Mouse (Mus musculus): ENCODE measurements around the gene Rbm12. TPM values are rescaled to one million over a fixed set of nuclear protein-coding genes. Genes with fewer than 3 reads are reported as not detected.
A peak's percentile ranks its signal among the peaks of the same experiment; 100 is the strongest.

The Rbm12 gene
- polyA plus RNA-seq, 1 experiment from 2014 or later = 24.4 TPM

DNA sequence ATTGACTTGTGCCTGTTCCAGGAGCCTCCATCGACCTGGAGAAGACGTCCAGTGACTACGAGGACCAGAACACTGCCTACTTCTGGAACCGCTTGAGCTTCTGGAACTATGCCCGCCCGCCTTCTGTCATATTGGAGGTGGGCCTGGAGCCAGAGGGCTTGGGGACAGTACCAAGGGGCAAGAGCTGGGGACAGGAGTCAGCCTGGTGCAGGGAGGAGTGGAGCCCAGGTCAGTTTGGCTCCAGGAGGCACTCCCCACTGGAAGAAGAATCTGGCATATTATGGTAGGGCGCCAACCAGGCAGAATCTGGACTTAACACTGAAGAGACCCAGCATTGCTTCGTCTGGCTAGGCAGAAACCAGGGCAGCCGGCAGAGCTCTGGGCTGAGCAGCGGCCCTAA lies 43.9 kb downstream of the Rbm12 start:
- peaks cover 9% of the 10 kb centered on the region; the same call in 1 of the 2 replicates for H3K4me1 ChIP-seq (replicated peaks; ENCODE audit: control insufficient read depth, insufficient read depth, low read length)
- no peaks in the 10 kb centered on the region for H3K9me3 ChIP-seq (ENCODE audit: control insufficient read depth, low read length)
- no peaks in the 10 kb centered on the region for H3K27me3 ChIP-seq (ENCODE audit: control insufficient read depth, insufficient read depth, low read length)
- 93% methylated on average over 10 of the region's 10 CpGs for WGBS
- H3K27ac ChIP-seq = no peak overlapping the region
- DNase-seq (ENCODE audit: low spot score) (no peak), ATAC-seq (ENCODE audit: low FRiP score) (no peak)
- H3K9ac ChIP-seq = no peak overlapping the region
- no peak overlapping the region for H3K4me3 ChIP-seq (replicated peaks; ENCODE audit: low read length)
- H3K36me3 ChIP-seq (replicated peaks; ENCODE audit: control insufficient read depth, insufficient read depth) = peaks cover 46% of the 10 kb centered on the region
- no peak overlapping the region for H3K4me2 ChIP-seq (replicated peaks)

DNA sequence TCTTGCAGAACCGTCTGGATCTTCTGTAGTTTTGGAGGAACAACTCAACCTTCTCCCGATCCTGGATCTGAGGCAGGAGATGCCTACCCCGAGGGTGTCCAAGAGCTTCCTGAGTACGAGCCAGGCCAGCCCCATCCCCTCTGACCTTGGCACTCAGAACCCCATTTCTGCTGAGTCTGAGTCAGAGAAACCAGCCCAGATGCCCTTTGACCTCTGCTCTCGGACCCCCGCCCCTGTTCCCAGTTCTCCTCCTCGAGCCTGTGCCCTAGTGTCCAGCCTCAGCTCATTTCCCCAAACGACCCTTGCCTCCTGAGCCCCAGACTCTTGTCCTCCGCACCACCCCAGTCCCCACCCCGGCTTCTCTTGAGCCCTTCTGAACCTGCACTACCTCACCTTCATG lies 45.7 kb downstream of the Rbm12 start:
- ATAC-seq (ENCODE audit: low FRiP score) (peak; percentile 17; the same call in 1 of the 2 replicates), DNase-seq (ENCODE audit: low spot score) (no peak)
- Histone ChIP-seq H3K9ac (peak overlapping the region; percentile 79), H3K36me3 (replicated peaks; ENCODE audit: control insufficient read depth, insufficient read depth) (peaks cover 29% of the 10 kb centered on the region), H3K4me3 (replicated peaks; ENCODE audit: low read length) (peak overlapping the region; percentile 64), H3K4me1 (replicated peaks; ENCODE audit: control insufficient read depth, insufficient read depth, low read length) (peaks cover 9% of the 10 kb centered on the region; the same call in 1 of the 2 replicates), H3K4me2 (replicated peaks) (peak overlapping the region; percentile 96), H3K27ac (no peak overlapping the region), H3K9me3 (ENCODE audit: control insufficient read depth, low read length) (no peaks in the 10 kb centered on the region), H3K27me3 (ENCODE audit: control insufficient read depth, insufficient read depth, low read length) (no peaks in the 10 kb centered on the region)
- 38% methylated on average over 10 of the region's 10 CpGs for WGBS

DNA sequence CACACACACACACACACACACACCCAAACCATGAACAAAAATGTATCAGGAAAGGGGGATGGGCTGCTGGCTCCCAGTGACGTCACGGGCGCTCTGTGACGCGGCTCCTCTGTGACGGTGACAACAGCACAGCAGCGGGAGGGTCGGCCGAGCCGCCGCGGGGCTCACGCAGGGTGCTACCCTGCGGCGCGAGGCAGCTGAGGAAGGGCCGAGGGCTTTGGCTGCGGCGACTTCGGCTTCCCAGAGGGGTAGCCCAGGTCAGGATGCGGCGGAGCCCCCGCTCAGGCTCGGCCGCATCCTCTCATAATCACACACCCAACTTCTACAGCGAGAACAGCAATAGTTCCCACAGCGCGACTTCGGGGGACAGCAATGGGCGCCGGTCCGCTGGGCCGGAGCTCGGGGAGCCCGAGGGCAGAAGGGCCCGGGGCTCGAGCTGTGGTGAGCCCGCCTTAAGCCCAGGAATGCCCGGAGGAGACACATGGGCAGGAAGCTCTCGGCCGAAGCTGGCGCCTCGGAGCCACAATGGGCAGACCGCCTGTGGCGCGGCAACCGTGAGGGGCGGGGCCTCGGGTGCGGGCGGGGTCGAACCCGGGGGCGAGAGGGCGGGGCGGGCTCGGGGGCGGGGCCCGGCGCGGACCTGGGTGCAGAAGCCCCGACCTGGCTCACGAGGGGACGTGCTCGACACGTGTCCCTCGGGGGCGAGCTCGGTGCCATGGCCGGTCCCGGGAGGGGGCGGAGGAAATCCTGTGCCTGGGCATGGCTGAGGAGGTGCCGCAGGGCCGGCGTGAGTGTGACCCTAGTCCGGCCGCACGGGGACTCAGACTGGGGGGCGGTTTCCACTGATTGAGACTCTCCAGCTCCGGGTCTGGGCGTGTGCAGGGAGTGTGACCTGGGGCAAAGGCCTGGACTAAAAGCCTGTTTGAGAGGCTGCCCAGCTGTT lies 46.4 kb downstream of the Rbm12 start, which contains the start of gene Spag4:
Gene Spag4, plus strand, starts transcription at position 77 of the 943 bp plus-strand sequence.
- H3K4me2 ChIP-seq (replicated peaks) = peak within 1 kb of the TSS; percentile 96
- under 1% methylated on average over 80 of the region's 81 CpGs for WGBS
- peaks cover 22% of the 10 kb centered on the region for H3K36me3 ChIP-seq (replicated peaks; ENCODE audit: control insufficient read depth, insufficient read depth)
- ATAC-seq (ENCODE audit: low FRiP score) = peak; percentile 78
- peaks cover 9% of the 10 kb centered on the region; the same call in 1 of the 2 replicates for H3K4me1 ChIP-seq (replicated peaks; ENCODE audit: control insufficient read depth, insufficient read depth, low read length)
- H3K27ac ChIP-seq = peak within 1 kb of the TSS; percentile 73
- H3K9me3 ChIP-seq (ENCODE audit: control insufficient read depth, low read length) = no peaks in the 10 kb centered on the region
- peak within 1 kb of the TSS; percentile 64 for H3K4me3 ChIP-seq (replicated peaks; ENCODE audit: low read length)
- peak within 1 kb of the TSS; percentile 79 for H3K9ac ChIP-seq
- DNase-seq (ENCODE audit: low spot score) = peak; percentile 78
- no peaks in the 10 kb centered on the region for H3K27me3 ChIP-seq (ENCODE audit: control insufficient read depth, insufficient read depth, low read length)

DNA sequence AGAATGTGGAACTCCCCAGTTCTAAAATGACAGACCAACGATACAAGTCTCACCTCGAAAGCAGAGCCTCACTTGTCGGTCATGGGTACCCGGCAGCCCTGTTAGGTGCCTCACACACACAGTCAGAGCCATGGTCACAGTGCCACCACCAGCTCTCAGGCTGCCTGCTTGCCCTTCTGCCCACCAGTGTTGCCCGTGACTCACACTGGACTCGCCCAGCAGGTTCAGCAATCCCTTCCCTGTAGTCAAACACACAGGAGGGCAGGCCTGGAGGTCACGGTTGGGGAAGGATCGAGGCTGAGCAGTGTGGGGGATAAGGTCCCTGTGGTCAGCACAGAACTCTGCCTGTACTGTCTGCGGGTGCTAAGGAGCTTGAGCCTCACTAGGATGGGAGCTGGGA lies 59.0 kb downstream of the Rbm12 start, which contains the start of gene Fer1l4:
Gene Fer1l4, minus strand, starts transcription at position 132 of the 400 bp plus-strand sequence.
- Histone ChIP-seq H3K4me2 (replicated peaks) (no peak within 1 kb of the TSS), H3K36me3 (replicated peaks; ENCODE audit: control insufficient read depth, insufficient read depth) (no peaks in the 10 kb centered on the region), H3K27ac (no peak within 1 kb of the TSS), H3K4me1 (replicated peaks; ENCODE audit: control insufficient read depth, insufficient read depth, low read length) (no peaks in the 10 kb centered on the region), H3K4me3 (replicated peaks; ENCODE audit: low read length) (no peak within 1 kb of the TSS), H3K27me3 (ENCODE audit: control insufficient read depth, insufficient read depth, low read length) (no peaks in the 10 kb centered on the region), H3K9me3 (ENCODE audit: control insufficient read depth, low read length) (no peaks in the 10 kb centered on the region), H3K9ac (no peak within 1 kb of the TSS)
- DNase-seq (ENCODE audit: low spot score) (no peak), ATAC-seq (ENCODE audit: low FRiP score) (no peak)
- 80% methylated on average over 9 of the region's 9 CpGs for WGBS

DNA sequence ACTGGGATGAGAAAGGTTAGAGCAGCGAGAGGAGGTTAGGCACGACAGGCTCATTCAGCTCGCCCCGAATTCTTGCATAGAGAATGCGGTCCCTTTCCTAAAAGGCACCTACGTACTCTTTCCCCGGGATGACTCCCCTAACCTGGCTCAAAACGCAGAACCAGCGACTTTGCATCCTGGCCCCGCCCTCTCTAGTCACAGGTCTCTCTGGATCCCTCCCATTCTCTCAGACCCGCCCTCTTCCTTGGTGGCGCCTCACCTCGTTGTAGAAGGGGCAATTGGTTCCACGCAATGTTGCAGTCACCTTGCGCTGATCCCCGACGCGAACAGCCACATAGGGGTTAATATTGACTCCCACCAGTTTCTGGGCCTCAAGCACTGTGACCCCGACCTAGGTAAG lies 63.8 kb downstream of the Rbm12 start:
- WGBS = 7% methylated on average over 19 of the region's 19 CpGs
- Histone ChIP-seq H3K27me3 (ENCODE audit: control insufficient read depth, insufficient read depth, low read length) (no peaks in the 10 kb centered on the region), H3K9me3 (ENCODE audit: control insufficient read depth, low read length) (no peaks in the 10 kb centered on the region), H3K4me3 (replicated peaks; ENCODE audit: low read length) (no peak overlapping the region), H3K4me2 (replicated peaks) (no peak overlapping the region), H3K4me1 (replicated peaks; ENCODE audit: control insufficient read depth, insufficient read depth, low read length) (no peaks in the 10 kb centered on the region), H3K36me3 (replicated peaks; ENCODE audit: control insufficient read depth, insufficient read depth) (no peaks in the 10 kb centered on the region), H3K9ac (no peak overlapping the region), H3K27ac (no peak overlapping the region)
- no peak for DNase-seq (ENCODE audit: low spot score)
- no peak for ATAC-seq (ENCODE audit: low FRiP score)

DNA sequence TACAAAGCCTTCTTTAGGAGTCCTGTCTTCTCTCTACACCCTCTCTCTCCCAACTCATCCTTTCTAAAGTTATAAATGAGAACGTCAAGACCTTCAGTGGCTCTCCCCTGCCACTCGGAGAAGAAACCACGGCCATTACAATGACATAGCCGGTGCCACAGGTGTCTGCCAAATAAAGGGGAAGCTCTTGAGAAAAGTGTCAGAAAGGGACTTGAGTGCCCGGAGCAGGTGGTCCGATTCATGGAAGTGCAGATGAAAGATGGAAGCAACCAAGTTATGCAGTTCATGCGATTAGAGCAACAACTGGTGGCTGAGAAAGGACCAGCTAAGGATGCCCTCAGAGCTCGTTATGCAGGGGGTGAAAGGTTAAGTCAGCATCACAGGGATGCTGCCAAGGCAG lies 68.9 kb downstream of the Rbm12 start:
- no peak overlapping the region for H3K27ac ChIP-seq
- no peak overlapping the region for H3K4me3 ChIP-seq (replicated peaks; ENCODE audit: low read length)
- H3K4me1 ChIP-seq (replicated peaks; ENCODE audit: control insufficient read depth, insufficient read depth, low read length) = no peaks in the 10 kb centered on the region
- WGBS = 89% methylated on average over 8 of the region's 8 CpGs
- no peaks in the 10 kb centered on the region for H3K9me3 ChIP-seq (ENCODE audit: control insufficient read depth, low read length)
- no peak overlapping the region for H3K4me2 ChIP-seq (replicated peaks)
- H3K36me3 ChIP-seq (replicated peaks; ENCODE audit: control insufficient read depth, insufficient read depth) = no peaks in the 10 kb centered on the region
- ATAC-seq (ENCODE audit: low FRiP score) (no peak), DNase-seq (ENCODE audit: low spot score) (no peak)
- H3K27me3 ChIP-seq (ENCODE audit: control insufficient read depth, insufficient read depth, low read length) = no peaks in the 10 kb centered on the region
- no peak overlapping the region for H3K9ac ChIP-seq

Other genes with a start within 250 kb of the Rbm12 start
- 72.7 TPM in 2 replicates for gene Uqcc1, start 181.7 kb downstream of the Rbm12 start, polyA plus RNA-seq (2014; fragmentation: Nextera tagmentation; extraction: Ambion mirVana)
- not detected in 2 replicates for gene Gm15557, start 171.2 kb downstream of the Rbm12 start, polyA plus RNA-seq (2014; fragmentation: Nextera tagmentation; extraction: Ambion mirVana)
- 2.3 and 3.1 TPM in 2 replicates for gene Gdf5, start 166.6 kb downstream of the Rbm12 start, polyA plus RNA-seq (2014; fragmentation: Nextera tagmentation; extraction: Ambion mirVana)
- 11.9 and 14.2 TPM in 2 replicates for gene Cep250, start 155.5 kb downstream of the Rbm12 start, polyA plus RNA-seq (2014; fragmentation: Nextera tagmentation; extraction: Ambion mirVana)
- gene 6430550D23Rik, start 104.0 kb downstream of the Rbm12 start, polyA plus RNA-seq (2014; fragmentation: Nextera tagmentation; extraction: Ambion mirVana) = 2.6 and 2.8 TPM in 2 replicates
- gene Ergic3, start 103.9 kb downstream of the Rbm12 start, polyA plus RNA-seq (2014; fragmentation: Nextera tagmentation; extraction: Ambion mirVana) = 459 and 462 TPM in 2 replicates
- not detected in 2 replicates for gene Fer1l4, start 59.0 kb downstream of the Rbm12 start, polyA plus RNA-seq (2014; fragmentation: Nextera tagmentation; extraction: Ambion mirVana)
- gene Spag4, start 46.8 kb downstream of the Rbm12 start, polyA plus RNA-seq (2014; fragmentation: Nextera tagmentation; extraction: Ambion mirVana) = 6.3 and 7.9 TPM in 2 replicates
- gene Cpne1, start within 50 bp of the Rbm12 start, polyA plus RNA-seq (2014; fragmentation: Nextera tagmentation; extraction: Ambion mirVana) = 22.4 and 24.7 TPM in 2 replicates
- gene Gm28036, start 15.1 kb upstream of the Rbm12 start, polyA plus RNA-seq (2014; fragmentation: Nextera tagmentation; extraction: Ambion mirVana) = 12.3 and 14.2 TPM in 2 replicates
- gene Romo1, start 32.1 kb upstream of the Rbm12 start, polyA plus RNA-seq (2014; fragmentation: Nextera tagmentation; extraction: Ambion mirVana) = 446 and 540 TPM in 2 replicates
- 29.3 and 31.3 TPM in 2 replicates for gene Nfs1, start 32.2 kb upstream of the Rbm12 start, polyA plus RNA-seq (2014; fragmentation: Nextera tagmentation; extraction: Ambion mirVana)
- 396 and 461 TPM in 2 replicates for gene Rbm39, start 68.3 kb upstream of the Rbm12 start, polyA plus RNA-seq (2014; fragmentation: Nextera tagmentation; extraction: Ambion mirVana)
- gene Phf20, start 84.5 kb upstream of the Rbm12 start, polyA plus RNA-seq (2014; fragmentation: Nextera tagmentation; extraction: Ambion mirVana) = 107 and 117 TPM in 2 replicates
- 5.8 and 8.0 TPM in 2 replicates for gene Cnbd2, start 200.3 kb upstream of the Rbm12 start, polyA plus RNA-seq (2014; fragmentation: Nextera tagmentation; extraction: Ambion mirVana)
- gene Scand1, start 200.7 kb upstream of the Rbm12 start, polyA plus RNA-seq (2014; fragmentation: Nextera tagmentation; extraction: Ambion mirVana) = 93.0 and 104 TPM in 2 replicates

Data from hindbrain, embryonic 14.5 days (tissue).